Mouse (Mus musculus) ES-E14 (cell line): ENCODE results near the gene Unc13d.

Source experiments
- CHD2 ChIP-seq: IDR thresholded peaks from 2 replicates; pipeline ENCODE4 v1.6.1; 2014; ENCODE audit warnings: mild to moderate bottlenecking, low read depth, low read length, inconsistent platforms
- HCFC1 ChIP-seq: IDR thresholded peaks from 2 replicates; pipeline ENCODE4 v1.6.1; 2012; ENCODE audit warnings: low read length, inconsistent platforms, borderline replicate concordance; ENCODE audit not compliant: insufficient read depth
- ZC3H11A ChIP-seq: IDR thresholded peaks from 2 replicates; pipeline ENCODE4 v1.6.1; 2012; ENCODE audit warnings: low read depth, mild to moderate bottlenecking, inconsistent platforms, low read length, borderline replicate concordance
- ZNF384 ChIP-seq: IDR thresholded peaks from 2 replicates; pipeline ENCODE4 v1.6.1; 2012; ENCODE audit warnings: low read depth, low read length, inconsistent platforms

DNA sequence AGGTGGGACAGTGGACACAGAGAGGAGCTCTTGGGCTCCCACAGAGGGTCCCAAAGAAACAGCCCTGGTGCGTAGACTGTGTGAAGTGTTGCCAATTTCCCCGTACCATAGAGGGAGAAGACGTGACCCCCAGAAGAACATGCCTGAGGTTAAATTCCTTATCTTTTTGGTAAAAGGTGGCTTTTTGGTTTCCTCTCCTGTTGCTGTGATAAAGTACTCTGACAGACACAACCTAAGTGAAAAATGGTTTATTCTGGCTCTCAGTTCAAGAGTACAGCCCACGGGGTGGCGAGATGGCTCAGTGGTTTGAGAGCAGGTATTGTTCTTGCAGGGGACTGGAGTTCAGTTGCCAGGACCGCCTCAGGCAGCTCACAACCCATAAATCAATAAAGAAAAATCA lies 21.7 kb upstream of the Unc13d start:
- TF ChIP-seq ZNF384 = no peak
- TF ChIP-seq CHD2 = no peak
- TF ChIP-seq ZC3H11A = no peak
- TF ChIP-seq HCFC1 = no peak
